Mouse (Mus musculus) midbrain, embryonic 12.5 days (tissue): Measurements from ENCODE around the gene Slc35f3. TPM values are rescaled to one million over a fixed set of nuclear protein-coding genes. Genes with fewer than 3 reads are reported as not detected.
A peak's percentile ranks its signal among the peaks of the same experiment; 100 is the strongest.

Experiments
- ATAC-seq: fragments of 200-750 bp; cut with Nextera tagmentation; 2 replicates; pipeline ENCODE4 v1.8.0; 2017; ENCODE audit warnings: low read depth, moderate TSS enrichment, moderate library complexity; ENCODE audit not compliant: low FRiP score
- H3K27ac ChIP-seq: fragments of 300-500 bp; sonication (generic); replicated peaks from 2 replicates; pipeline ENCODE4 v1.5.1; 2016; ENCODE audit warnings: mild to moderate bottlenecking
- H3K27me3 ChIP-seq: fragments of 300-500 bp; sonication (generic); 2 replicates; pipeline ENCODE4 v1.6.1; 2016; ENCODE audit warnings: mild to moderate bottlenecking
- H3K36me3 ChIP-seq: fragments of 300-500 bp; sonication (generic); 2 replicates; pipeline ENCODE4 v1.6.1; 2016
- H3K4me1 ChIP-seq: fragments of 300-500 bp; sonication (generic); 2 replicates; pipeline ENCODE4 v1.6.1; 2016
- H3K4me2 ChIP-seq: fragments of 300-500 bp; sonication (generic); replicated peaks from 2 replicates; pipeline ENCODE4 v1.6.1; 2016; ENCODE audit warnings: mild to moderate bottlenecking, moderate library complexity
- H3K4me3 ChIP-seq: fragments of 300-500 bp; sonication (generic); 2 replicates; pipeline ENCODE4 v1.5.1; 2016; ENCODE audit warnings: mild to moderate bottlenecking
- H3K9ac ChIP-seq: fragments of 300-500 bp; sonication (generic); replicated peaks from 2 replicates; pipeline ENCODE4 v1.6.1; 2016; ENCODE audit warnings: mild to moderate bottlenecking, moderate library complexity
- H3K9me3 ChIP-seq: fragments of 300-500 bp; sonication (generic); 2 replicates; pipeline ENCODE4 v1.6.1; 2016; ENCODE audit warnings: mild to moderate bottlenecking
- WGBS: fragments of 180-500 bp; shearing (Covaris S2); methylation state at CpG from one replicate; pipeline ENCODE4 v1.1.7; 2016; 5-methylcytosine and 5-hydroxymethylcytosine counted together
- polyA plus RNA-seq: library from polyadenylated mRNA; unstranded; fragments of >200 nt; fragmentation: Nextera tagmentation; extraction: Ambion mirVana; gene quantifications from 2 replicates; pipeline ENCODE4 v1.2.1, GENCODE M21; 2016

Slc35f3 gene
- polyA plus RNA-seq, 1 experiment from 2014 or later = 0.22 TPM

DNA sequence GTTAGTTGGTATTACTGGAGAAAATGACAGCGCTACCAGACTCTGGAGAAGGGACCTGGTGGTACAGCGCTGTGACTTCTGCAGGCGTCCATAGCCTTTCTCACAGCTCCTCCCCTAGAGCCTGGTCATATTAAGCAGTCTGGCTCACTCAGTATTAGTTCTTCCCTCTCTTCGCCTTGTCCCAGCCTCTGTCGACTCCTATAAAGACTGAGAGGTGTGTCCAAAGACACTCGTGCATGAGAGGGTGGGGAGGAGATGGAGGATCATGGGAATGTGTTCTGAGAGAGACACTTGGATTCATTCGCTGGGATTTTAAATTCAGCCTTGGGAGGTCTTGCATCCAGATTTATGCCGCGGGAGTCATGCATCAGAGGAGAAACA, 124.6 kb downstream of the Slc35f3 start:
- H3K27ac ChIP-seq = peak overlapping the region; percentile 67
- peak overlapping the region; percentile 92 for H3K4me3 ChIP-seq
- 9% methylated on average over 9 of the region's 9 CpGs for WGBS
- peak; percentile 55 for ATAC-seq
- H3K36me3 ChIP-seq = peaks cover 23% of the 10 kb centered on the region
- H3K9me3 ChIP-seq = no peaks in the 10 kb centered on the region
- peaks cover 14% of the 10 kb centered on the region for H3K4me1 ChIP-seq
- no peaks in the 10 kb centered on the region for H3K27me3 ChIP-seq
- peak overlapping the region; percentile 85 for H3K4me2 ChIP-seq
- peak overlapping the region; percentile 89 for H3K9ac ChIP-seq

- no peak overlapping the region for H3K4me3 ChIP-seq
- no peaks in the 10 kb centered on the region for H3K9me3 ChIP-seq
- H3K4me1 ChIP-seq = peaks cover 14% of the 10 kb centered on the region
- ATAC-seq = no peak
- H3K36me3 ChIP-seq = peaks cover 36% of the 10 kb centered on the region
- no peaks in the 10 kb centered on the region for H3K27me3 ChIP-seq
- no peak overlapping the region for H3K9ac ChIP-seq
- no peak overlapping the region for H3K4me2 ChIP-seq
- 93% methylated on average over 4 of the region's 4 CpGs for WGBS
- no peak overlapping the region for H3K27ac ChIP-seq
Measured at GRCm38 (mm10) chr8:126424163-126424562, 125.8 kb downstream of the Slc35f3 start.

DNA sequence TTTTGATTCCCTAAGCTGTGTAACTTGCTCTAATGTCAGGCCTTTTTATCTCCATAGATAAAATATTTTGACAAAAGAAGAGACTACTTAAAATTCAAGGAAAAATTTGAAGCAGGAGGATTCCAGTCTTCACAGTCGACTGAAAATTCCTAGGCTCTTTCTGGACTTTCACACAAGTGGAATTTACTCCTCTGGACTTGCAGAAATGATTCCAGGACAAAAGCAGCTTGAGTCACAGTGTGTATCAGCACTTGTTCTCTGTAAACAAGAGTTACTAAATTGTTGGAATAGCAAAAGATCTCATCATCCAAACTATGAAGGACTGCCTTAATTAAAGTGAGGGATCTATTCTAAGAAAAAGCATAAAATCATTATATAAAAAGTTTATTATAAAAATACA, 126.6 kb downstream of the Slc35f3 start:
- H3K27me3 ChIP-seq = no peaks in the 10 kb centered on the region
- H3K9ac ChIP-seq = no peak overlapping the region
- no peaks in the 10 kb centered on the region for H3K9me3 ChIP-seq
- 80% methylated on average over 1 of the region's 1 CpGs for WGBS
- H3K4me1 ChIP-seq = peaks cover 14% of the 10 kb centered on the region
- H3K4me3 ChIP-seq = no peak overlapping the region
- ATAC-seq = no peak
- H3K4me2 ChIP-seq = no peak overlapping the region
- peaks cover 43% of the 10 kb centered on the region for H3K36me3 ChIP-seq
- no peak overlapping the region for H3K27ac ChIP-seq

DNA sequence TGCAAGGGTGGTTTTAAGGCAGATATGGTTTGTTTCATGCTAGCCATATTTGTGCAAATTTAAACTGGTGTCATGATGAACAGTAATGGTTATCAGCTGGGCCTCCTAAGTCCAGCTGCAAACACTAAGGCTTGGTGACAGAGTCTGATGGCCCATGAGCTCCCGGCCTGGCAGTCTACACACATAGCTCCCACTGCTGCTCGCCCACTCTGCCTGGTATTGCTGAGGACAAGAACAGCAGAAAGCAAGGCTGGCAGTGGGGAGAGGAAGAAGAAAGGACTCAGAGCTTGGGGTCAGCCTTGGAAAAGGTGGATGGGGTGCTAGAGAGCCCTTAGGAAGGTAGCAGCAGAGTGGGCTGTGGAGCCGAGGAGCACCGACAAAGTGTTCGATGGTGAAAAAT, 131.3 kb downstream of the Slc35f3 start:
- ATAC-seq = no peak
- WGBS = 94% methylated on average over 5 of the region's 5 CpGs
- Histone ChIP-seq H3K27ac (no peak overlapping the region), H3K9me3 (no peaks in the 10 kb centered on the region), H3K9ac (no peak overlapping the region), H3K4me3 (no peak overlapping the region), H3K27me3 (no peaks in the 10 kb centered on the region), H3K4me2 (no peak overlapping the region), H3K36me3 (peaks cover 60% of the 10 kb centered on the region), H3K4me1 (no peaks in the 10 kb centered on the region)

DNA sequence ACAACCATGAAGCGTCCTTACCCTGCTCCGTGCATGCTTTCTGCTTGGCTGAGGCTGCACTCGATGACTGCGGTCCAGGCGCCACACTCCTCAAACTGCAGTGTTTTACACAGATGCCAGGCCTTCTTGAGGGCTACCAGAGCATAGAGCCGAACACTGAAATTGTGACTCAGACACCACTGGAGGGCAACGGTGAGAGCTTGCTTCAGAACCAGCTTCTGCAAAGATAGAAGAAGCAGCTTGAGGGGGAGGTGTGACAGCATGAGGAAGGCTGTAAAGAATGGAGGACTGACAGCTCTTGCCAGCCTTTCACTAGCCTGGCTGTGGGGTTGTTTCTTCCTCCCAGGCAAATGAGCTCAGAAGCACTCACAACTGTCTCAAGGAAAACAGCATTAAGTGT, 135.5 kb downstream of the Slc35f3 start:
- Histone ChIP-seq H3K27ac (no peak overlapping the region), H3K36me3 (peaks cover 46% of the 10 kb centered on the region), H3K9me3 (no peaks in the 10 kb centered on the region), H3K4me2 (no peak overlapping the region), H3K4me3 (no peak overlapping the region), H3K27me3 (no peaks in the 10 kb centered on the region), H3K9ac (no peak overlapping the region), H3K4me1 (no peaks in the 10 kb centered on the region)
- no peak for ATAC-seq
- 87% methylated on average over 7 of the region's 7 CpGs for WGBS

DNA sequence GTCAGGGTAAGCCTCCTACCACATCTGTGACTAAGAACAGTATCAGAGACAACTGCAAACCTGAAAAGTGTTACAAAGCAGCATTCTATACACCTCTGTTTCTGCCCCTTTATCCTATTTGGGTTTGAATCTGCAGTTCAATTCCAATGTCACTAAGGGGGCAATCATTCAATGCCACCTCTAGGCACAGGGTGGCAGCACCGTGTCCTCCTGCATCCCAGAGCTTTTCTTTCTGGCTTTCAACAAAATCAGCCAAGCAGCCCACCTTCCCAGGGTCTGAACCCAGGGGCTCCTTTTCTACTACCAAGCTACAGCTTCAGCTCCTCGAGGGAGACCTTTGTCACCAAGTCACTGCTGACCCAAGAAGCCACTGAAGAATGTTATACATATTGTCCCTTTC, 140.6 kb downstream of the Slc35f3 start:
- Histone ChIP-seq H3K9ac (no peak overlapping the region), H3K4me3 (no peak overlapping the region), H3K27me3 (no peaks in the 10 kb centered on the region), H3K4me2 (no peak overlapping the region), H3K4me1 (no peaks in the 10 kb centered on the region), H3K9me3 (no peaks in the 10 kb centered on the region), H3K36me3 (peaks cover 22% of the 10 kb centered on the region), H3K27ac (no peak overlapping the region)
- ATAC-seq = no peak
- 71% methylated on average over 2 of the region's 2 CpGs for WGBS

Other genes starting within 250 kb of the Slc35f3 start
- gene Coa6, start 124.0 kb downstream of the Slc35f3 start, polyA plus RNA-seq = 41.4 and 41.5 TPM in 2 replicates
- 2.3 TPM in 2 replicates for gene Tarbp1, start 176.5 kb downstream of the Slc35f3 start, polyA plus RNA-seq